Mouse (Mus musculus) cerebellum, adult 11-12 months (tissue): ENCODE results near the gene Dnajc1.

ENCODE experiments used
- DNase-seq: peaks from one replicate; pipeline ENCODE4 v3.0.0; 2022

Dnajc1 gene

GRCm38 (mm10) chr2:18285175-18285574 is 107.5 kb downstream of the Dnajc1 start:
- DNase-seq = no peak

GRCm38 (mm10) chr2:18265736-18266135 is 126.9 kb downstream of the Dnajc1 start:
- DNase-seq = no peak

DNA sequence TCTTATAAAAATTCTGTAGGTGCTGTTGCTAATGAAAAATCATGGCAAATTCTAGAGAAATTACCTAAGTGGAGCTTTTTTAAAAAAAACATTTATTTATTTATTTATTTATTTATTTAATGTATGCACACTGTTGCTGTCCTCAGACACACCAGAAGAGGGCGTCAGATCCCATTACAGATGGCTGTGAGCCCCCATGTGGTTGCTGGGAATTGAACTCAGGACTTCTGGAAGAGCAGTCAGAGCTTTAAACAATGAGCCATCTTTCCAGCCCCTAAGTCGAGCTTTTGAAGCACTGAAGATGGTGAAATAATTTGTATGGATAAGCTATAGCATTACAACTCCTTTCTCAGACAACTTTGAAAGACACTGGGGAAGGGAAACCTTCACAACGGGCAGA is 128.1 kb downstream of the Dnajc1 start:
- no peak for DNase-seq

- DNase-seq = no peak
These were observed 130.3 kb downstream of the Dnajc1 start for GRCm38 (mm10) chr2:18262298-18262697.

- no peak for DNase-seq
These were observed 143.4 kb downstream of the Dnajc1 start for GRCm38 (mm10) chr2:18249224-18249623.

GRCm38 (mm10) chr2:18235524-18235923 is 157.1 kb downstream of the Dnajc1 start:
- DNase-seq = no peak

GRCm38 (mm10) chr2:18232883-18233567 is 159.6 kb downstream of the Dnajc1 start:
- DNase-seq = no peak

DNA sequence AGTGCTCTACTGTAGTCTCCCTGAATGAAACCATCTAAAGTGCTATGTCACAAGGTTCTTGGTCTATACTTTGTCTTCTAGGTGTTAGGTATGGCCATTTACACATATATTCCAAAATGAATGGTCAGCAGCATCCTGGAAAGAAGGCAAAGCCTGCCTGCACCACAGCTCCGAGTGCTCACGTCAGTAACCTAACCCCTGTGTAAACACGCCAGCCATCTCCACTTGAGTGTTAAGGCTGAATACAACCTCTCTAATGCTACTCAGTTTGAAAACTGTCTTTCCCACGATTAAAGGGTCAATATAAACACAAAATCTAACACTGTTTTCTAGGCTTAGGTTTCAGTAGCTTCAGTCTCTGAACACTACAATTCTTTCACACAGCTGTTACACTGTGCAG is 161.5 kb downstream of the Dnajc1 start:
- no peak for DNase-seq

DNA sequence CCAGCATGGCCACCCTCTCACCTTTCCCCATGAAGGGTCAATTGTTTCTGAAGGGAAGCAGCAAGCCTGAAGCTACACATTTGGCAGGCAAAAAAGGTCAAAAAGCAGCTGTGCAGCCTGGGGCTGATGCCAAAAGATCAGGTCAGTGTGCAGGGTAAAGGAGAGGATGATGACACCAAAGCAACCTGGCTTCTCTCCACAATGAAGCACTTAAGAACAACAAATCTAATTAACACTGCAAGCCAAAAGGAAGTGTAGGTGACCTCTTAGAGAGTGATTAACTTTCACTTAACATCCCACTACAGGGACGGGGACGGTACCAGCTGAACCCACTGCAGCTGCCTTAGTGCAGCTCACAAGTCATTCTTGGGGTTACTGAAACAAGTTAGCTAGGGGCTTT is 163.4 kb downstream of the Dnajc1 start:
- DNase-seq = no peak

GRCm38 (mm10) chr2:18228486-18229062 is 164.1 kb downstream of the Dnajc1 start:
- no peak for DNase-seq

DNA sequence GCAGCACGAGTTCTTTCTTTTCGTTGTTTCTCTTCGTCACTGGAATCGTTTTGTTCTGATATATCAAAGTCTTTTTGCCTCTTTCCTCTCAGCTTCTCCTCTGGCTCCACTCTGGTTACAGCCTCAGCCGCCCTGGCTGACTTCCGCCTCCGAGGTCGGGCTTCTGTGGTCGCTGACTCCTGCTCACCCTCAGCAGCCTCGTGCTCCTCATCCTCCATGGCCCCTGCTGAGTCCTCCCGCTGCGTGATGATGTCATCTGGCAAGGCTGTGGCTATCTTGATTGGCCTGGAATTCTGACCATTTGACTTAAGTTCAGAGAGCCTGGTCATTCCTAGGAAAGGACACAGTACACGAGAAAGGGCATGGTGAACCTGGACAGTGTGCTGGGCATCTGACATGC is 173.1 kb downstream of the Dnajc1 start:
- peak; percentile 52 for DNase-seq

- peak; percentile 52 for DNase-seq
These were observed 173.5 kb downstream of the Dnajc1 start for GRCm38 (mm10) chr2:18219136-18219535.

- DNase-seq = peak; percentile 77
These were observed 174.1 kb downstream of the Dnajc1 start for GRCm38 (mm10) chr2:18218500-18218899.

DNA sequence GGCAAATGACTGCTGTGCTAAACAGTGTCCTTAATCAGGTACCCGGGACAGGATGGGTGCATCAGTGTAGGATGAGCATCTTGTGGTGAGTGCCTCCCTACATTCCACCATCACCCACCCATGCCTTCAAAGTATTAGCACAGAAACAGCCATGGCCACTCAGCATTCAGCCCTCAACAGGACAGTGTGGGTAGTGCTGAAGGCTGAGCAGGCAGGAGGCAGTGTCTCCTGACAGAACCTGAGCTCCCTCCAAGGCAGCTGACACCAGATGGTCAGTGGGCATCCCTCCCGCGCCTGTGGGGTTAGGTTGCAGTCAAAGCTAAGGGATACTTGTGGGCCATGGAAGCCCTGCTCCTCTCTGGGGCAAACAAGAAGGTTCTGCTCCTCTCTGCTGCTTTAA is 174.8 kb downstream of the Dnajc1 start:
- DNase-seq = peak; percentile 95

- no peak for DNase-seq
These were observed 178.6 kb downstream of the Dnajc1 start for GRCm38 (mm10) chr2:18214031-18214430.

DNA sequence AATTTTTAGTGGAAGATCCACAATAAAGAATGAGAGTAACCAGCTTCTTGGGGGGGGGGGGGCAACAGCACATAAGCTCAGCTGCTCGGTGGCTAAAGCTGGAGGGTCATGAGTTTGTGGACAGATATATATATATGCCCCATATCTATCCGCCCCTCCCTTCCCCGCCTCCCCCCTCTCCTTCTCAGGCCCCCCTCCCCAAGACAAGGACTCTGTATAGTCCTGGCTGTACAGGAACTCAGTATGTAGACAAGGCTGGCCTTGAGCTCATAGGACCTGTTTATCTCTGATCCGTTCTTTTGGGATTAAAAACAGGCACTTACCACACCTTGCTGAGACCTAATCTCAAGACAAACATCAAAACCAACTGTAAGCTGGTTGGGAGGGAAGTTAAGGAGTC is 182.7 kb downstream of the Dnajc1 start:
- no peak for DNase-seq

DNA sequence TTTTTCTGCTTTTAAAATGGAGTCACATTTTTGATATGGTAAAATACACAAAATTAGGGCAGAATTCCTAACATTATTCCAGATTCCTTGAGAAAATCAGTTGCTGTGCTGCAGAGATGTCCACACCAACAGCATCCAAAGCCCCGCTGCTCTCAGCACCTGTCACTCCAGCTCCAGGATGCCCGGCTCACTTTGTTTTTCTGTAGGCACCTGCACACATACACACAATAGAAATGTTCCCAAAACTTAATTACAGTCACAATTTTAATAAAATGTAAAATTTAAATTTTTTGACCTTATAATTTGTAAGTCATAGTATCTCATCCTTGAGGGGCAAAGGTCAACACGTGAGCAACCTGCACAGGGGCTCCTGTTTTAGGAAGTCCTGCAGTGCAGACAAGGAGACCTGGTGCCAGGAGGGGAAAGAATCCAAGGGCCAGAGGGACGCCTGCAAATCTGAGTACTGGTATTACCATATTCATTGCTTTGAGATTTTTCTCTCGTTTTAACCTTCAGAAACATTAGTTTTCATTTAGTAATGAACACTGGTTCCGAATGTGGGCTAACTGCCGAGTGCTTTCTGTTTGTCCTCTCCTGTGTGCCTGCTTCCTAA is 183.3 kb downstream of the Dnajc1 start:
- peak; percentile 57 for DNase-seq

DNA sequence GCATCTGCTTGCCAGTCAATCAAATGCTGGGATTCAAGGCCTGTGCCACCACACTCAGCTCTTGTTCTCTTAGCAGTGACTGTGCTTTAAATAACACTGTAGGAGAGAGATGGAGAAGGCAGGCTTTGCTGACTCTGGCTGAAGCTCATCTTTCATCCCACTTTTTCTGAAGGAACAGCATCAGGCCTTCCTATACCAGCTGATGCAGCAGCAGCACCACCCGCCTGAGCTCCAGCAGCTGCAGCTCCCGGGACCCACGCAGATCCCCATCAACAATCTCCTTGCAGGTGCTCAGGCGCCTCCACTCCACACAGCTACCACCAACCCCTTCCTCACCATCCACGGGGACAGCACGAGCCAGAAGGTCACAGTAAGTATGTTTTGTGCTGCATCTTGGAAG is 184.1 kb downstream of the Dnajc1 start:
- DNase-seq = peak; percentile 33

DNA sequence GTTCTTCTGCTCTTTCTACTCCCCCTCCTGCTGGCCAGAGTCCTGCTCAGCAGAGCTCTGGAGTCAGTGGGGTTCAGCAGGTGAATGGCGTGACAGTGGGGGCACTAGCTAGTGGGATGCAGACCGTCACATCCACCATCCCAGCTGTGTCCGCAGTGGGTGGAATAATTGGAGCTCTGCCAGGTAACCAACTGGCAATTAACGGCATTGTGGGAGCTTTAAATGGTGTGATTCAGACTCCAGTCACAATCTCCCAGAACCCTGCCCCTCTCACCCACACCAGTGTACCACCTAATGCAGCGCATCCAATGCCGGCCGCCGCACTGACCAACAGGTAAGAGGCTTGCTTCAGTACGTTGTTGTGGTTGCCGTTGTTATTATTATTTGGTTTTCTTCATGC is 185.8 kb downstream of the Dnajc1 start:
- DNase-seq = no peak

GRCm38 (mm10) chr2:18205118-18205517 is 187.5 kb downstream of the Dnajc1 start:
- DNase-seq = no peak

- no peak for DNase-seq
These were observed 189.7 kb downstream of the Dnajc1 start for GRCm38 (mm10) chr2:18202923-18203322.

GRCm38 (mm10) chr2:18201820-18202462 is 190.7 kb downstream of the Dnajc1 start:
- DNase-seq = no peak

DNA sequence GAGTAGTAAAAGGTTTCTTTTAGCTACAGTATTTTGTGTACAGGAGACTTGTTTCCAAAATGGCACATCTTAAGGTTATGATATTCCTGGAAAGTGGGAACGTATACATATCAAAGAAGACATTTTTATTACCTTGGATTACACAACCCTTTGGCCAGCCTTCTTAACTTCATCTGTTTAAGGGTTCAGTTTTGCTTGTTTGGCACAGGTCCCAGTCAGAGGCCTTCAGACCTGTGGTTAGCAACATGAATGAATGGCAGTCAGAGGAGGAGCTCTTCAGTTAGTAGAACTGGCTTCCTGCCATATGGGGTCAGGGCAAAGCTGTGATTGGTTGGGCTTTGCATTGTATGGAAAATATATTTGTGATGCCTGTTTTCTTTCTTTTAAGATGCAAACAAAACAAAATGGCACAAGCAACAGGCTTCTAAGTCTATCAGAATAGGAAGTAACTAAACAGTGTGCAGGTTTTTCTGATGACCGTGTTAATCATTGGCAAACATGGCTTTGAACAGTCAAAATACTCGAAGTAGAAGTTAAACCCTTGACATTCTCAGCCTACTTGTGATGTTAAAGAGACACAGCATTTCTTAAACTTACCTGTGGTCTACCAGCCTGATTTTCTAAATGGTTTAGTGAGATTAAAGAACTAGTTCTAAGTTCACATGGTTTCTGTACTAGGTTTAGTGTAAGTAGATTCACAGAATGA is 196.8 kb downstream of the Dnajc1 start:
- no peak for DNase-seq
